Mouse (Mus musculus): Measurements from ENCODE around the gene Polr2l.

The Polr2l gene

GRCm38 (mm10) chr7:141467230-141468030 lies 7.5 kb downstream of the Polr2l start, which contains the start of gene Cd151:
TSS of gene Cd151 (plus strand) at chr7:141467392.
- DNase-seq (ENCODE audit: low spot score in 2 of 2), result peak; percentile 74 to 75

DNA sequence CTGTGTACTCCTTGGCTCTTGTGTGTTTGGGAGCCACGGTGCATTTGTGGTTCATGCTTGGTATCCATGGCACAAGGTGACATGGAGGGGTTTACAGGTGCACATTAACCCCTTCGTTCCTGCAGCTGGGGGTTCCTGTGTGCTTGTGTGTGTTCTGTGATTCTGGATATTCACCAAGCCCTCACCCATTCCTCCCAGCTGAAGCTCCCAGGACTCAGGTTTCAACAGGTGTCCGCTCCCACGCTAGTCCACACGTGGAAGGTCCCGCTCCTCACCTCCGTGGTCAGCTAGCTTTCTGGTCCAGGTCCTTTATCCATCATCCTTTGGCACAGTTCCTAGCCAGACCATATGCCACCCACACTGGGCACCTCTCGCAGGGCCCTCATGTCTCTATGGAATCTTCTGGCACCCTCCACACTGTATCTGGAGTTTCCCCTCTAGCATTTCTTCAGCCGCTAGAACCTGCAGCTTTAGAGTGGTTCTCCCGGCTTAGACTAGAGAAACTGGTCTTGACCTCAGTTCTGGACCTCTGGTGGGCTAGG lies 8.3 kb downstream of the Polr2l start:
- DNase-seq (ENCODE audit: low spot score in 2 of 2), result no peak

GRCm38 (mm10) chr7:141466045-141466394 lies 8.9 kb downstream of the Polr2l start:
- no peak for DNase-seq (ENCODE audit: low spot score in 2 of 2)

GRCm38 (mm10) chr7:141465388-141466044 lies 9.4 kb downstream of the Polr2l start:
- DNase-seq (ENCODE audit: low spot score in 2 of 2), result no peak

GRCm38 (mm10) chr7:141464603-141465201 lies 10.2 kb downstream of the Polr2l start:
- DNase-seq (ENCODE audit: low spot score in 2 of 2), result no peak

GRCm38 (mm10) chr7:141463824-141464602 lies 10.9 kb downstream of the Polr2l start:
- DNase-seq (ENCODE audit: low spot score in 2 of 2), result no peak

GRCm38 (mm10) chr7:141462333-141462821 lies 12.6 kb downstream of the Polr2l start:
- no peak for DNase-seq (ENCODE audit: low spot score in 2 of 2)

GRCm38 (mm10) chr7:141461521-141462332 lies 13.2 kb downstream of the Polr2l start:
- no peak for DNase-seq (ENCODE audit: low spot score in 2 of 2)

DNA sequence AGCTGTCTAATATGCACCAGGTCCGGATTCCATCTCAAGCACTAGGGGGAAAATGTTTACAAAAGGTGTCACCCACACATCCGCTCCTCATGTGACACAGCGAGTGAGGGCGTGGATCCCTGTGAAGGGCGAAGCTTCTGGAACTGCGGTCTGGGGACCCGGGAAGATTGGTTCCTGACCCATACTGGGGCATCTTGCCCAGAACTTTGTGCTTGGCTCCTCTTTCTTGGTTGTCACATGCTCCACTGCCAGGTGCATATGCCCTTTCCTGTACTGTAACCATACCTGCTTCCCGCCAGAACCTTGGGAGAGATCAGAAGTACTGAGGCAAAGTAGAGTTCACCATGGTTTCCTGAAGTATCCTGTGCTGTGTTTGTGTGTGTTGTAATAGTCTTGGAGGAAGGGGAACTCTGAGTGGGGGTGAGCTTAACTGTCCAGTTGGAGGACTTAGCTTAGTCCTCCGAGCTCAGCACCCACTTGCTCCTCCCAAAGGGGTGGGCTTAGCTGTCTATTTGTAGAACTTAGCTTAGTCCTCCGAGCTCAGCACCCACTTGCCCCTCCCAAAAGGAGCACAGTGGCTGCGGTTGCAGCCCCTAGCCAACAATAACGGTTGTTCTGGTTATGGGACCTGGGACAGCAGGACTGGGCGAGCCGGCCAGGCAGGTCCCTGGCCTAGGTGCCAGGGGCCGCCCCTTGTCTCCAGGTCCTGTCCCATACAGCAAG lies 14.4 kb downstream of the Polr2l start, which contains the start of gene Cracr2b:
Cracr2b (plus strand) TSS at position 704 of the 723 bp plus-strand sequence.
- no peak for DNase-seq (ENCODE audit: low spot score in 2 of 2)

DNA sequence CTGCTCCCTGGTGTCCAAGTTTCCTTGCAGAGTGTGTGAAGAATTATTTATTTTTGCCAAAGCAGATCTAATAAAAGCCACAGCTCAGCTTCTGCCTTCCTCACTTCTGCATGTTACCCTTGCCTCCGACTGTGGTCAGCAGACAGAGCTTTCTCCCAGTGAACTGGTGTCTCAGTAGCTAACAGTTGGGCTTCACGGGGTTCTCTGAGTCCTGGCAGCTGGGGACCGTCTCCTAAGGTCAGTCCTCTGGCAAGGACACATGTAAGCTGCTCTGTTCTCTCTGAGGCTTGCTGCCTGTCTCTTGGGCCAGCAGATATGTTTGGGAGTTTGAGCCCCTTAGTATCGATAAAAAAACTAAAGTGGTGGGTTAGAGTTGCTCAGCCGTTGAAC lies 14.9 kb downstream of the Polr2l start:
- DNase-seq (ENCODE audit: low spot score in 2 of 2), result no peak

- DNase-seq (ENCODE audit: low spot score in 2 of 2), result no peak
These were observed 15.6 kb downstream of the Polr2l start for GRCm38 (mm10) chr7:141459301-141459711.

GRCm38 (mm10) chr7:141458661-141459060 lies 16.3 kb downstream of the Polr2l start:
- no peak for DNase-seq (ENCODE audit: low spot score in 2 of 2)

- peak; percentile 48 to 69 for DNase-seq (ENCODE audit: low spot score in 2 of 2)
These were observed 16.8 kb downstream of the Polr2l start for GRCm38 (mm10) chr7:141457986-141458660.

GRCm38 (mm10) chr7:141457236-141457635 lies 17.7 kb downstream of the Polr2l start:
- no peak for DNase-seq (ENCODE audit: low spot score in 2 of 2)

DNA sequence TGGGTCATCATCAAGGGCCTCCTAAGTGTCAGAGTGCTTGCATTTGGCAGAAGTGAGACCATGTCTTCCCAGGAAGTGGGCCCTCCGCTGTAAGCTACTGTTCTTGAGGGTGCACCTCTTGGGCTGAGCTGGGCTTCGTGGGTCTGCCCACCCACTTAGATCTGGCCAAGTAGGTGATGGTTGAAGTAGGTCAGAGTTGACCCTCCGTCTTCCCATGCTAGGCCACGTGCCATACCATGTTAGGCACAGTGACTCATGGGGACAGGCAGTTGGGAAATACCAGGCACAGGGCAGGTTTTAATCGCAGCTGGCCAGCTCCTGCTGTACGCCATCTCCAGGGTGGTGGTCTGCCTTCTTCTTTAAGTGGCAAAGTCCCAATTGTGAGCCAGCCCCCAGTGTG lies 18.2 kb downstream of the Polr2l start:
- DNase-seq (ENCODE audit: low spot score in 2 of 2), result no peak

- DNase-seq (ENCODE audit: low spot score in 2 of 2), result peak; percentile 67 to 78
These were observed 19.2 kb downstream of the Polr2l start for GRCm38 (mm10) chr7:141455610-141456314.

DNA sequence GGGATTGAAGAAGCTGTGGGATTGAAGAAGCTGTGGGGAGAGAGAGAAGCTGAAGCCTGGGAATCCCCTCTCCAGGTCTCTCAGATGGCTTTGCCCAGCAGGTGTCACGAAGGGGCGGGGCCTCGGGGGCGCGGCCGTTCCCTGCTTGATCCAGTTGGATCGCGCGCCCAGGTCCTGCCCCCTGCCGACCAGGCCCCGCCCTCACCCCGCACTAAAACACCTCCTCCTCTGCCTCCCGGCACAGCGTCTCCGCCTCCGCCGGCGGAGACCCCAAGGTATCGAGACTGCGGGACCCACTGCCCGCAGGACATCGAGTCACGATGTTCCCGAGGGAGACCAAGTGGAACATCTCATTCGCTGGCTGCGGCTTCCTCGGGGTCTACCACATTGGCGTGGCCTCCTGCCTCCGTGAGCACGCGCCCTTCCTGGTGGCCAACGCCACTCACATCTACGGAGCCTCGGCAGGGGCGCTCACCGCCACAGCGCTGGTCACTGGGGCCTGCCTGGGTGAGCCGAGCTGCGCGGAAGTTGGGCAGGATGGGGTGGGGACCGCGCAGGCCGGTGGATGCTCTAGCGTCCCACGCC lies 19.9 kb downstream of the Polr2l start, which contains the start of gene Pnpla2:
Pnpla2 (plus strand) TSS at position 232 of the 585 bp plus-strand sequence.
- peak; percentile 90 to 92 for DNase-seq (ENCODE audit: low spot score in 2 of 2)

DNA sequence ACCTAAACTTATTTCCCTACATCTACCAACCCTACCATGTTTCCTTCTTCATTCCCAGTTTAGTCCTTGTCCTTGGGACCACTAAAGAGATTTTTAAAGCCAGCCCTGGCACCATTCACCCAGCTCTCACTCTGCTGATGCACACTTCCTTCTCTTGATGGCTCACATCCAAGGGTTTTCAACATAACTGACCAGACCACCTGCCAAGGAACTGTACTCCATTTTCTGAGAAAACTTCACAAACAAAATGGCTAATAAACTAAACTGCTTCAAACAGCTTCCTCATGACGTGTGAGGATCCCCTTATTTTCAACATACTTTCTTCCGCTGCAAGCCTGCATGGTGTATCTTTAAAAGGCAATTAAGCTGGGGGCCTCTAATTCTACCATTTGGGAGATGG lies 21.3 kb downstream of the Polr2l start:
- no peak for DNase-seq (ENCODE audit: low spot score in 2 of 2)

All from natural killer cell, adult 2 months (primary cell).